Mouse (Mus musculus) CH12F3 (cell line): ENCODE results near the gene Sh2d3c.

Experiments
- in situ Hi-C: fragments of 300-500 bp; cut with MboI; formaldehyde crosslinking; loops from 2 replicates; pipeline ENCODE4 v1.14.3; 2020; ENCODE audit warnings: low sequenced_read_pairs

Gene Sh2d3c

DNA sequence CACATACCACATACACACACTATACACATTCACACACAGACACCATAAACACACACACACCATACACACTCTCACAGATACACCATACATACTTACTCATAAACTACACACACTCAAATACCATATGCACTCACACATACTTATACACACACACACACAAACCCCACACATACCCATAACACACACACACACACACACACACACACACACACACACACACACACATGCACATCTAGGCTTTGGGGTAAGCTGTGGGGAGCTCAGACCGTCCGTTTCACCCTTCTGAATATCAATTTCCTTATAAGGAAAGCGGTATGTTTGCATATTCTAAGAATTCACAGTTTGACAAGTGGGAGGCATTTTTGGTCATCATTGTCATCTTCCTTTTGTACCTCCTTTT, 1.7 kb downstream of the Sh2d3c start:
- in situ Hi-C loops, result no loop called here

DNA sequence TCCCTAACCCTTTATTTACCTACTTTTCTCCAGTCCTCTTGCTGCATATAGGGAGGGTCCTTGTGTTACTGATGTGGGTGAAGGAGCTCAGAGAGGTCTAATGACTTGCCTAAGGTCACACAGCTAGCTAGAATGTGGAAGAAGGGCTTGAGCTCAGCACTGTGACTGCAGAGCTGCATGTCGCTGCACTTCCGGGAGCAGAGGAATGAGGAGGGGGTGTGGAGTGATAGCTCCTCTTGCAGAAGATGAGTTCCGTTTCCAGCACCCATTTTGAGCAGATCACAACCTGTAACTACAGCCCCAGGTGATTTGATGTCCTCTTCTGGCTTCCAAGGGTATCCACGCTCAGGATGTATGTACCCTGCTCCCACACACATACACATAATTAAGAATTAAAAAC, 3.3 kb downstream of the Sh2d3c start:
- in situ Hi-C loops, result no loop called here

DNA sequence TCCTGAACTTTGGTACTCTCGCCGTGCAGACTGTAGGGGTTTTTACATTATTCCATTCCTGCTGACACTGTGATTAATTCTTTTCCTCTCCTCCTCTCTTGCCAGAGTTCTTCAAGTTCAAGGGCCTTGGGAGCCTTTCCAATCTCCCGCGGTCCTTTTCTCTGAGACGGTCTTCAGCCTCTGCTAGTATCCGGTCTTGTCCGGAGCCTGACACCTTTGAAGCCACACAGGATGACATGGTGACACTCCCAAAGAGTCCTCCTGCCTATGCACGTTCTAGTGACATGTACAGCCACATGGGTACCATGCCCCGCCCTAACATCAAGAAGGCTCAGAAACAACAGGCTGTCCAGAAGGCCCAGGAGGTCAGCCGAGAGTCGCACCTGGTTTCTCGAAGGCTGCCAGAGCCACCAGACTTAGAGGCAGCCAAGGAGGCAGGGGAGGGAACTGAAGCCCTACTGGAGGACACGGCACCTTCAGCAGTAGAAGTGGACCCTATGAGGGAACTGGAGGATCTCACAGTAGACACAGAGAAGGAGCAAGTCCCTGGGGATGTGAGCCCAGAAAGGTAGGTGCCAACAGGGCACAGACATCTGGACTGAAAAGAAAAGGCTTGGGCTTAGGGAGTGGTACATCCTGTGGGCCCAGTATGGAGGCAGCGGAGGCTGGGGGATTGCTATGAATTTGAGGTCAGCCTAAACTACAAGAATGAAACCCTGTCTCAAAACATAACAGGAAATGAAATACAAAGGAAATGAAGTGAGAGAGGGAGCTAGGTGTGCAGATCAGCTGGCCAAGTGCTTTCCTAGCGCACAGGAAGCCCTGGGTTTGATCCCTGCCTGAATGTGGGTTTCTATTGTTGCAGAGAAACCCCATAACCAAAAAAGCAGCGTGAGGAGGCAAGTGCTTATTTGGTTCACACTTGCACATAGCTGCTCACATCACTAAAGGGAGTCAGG, 4.3 kb downstream of the Sh2d3c start:
- in situ Hi-C loops, result no loop called here

DNA sequence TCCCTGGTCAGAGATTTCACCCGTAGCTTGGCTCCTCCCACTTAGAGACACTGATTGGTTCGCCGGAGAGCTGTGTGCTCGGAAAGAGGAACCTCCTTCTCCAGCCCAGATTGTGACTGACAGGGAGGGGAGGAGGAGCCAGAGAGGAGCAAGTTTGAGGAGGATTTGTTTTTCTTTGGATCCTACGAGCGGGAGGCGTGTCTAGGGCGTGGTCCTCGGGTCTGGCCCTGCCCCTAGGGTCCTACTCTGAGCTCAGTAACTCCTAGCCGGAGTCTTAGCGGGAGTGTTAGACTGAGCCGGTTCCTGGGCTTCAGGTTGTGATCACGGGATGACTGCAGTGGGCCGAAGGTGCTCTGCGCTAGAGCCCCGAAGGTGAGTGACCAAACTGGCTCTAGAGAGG, 6.6 kb downstream of the Sh2d3c start:
- in situ Hi-C loops, result no loop called here

DNA sequence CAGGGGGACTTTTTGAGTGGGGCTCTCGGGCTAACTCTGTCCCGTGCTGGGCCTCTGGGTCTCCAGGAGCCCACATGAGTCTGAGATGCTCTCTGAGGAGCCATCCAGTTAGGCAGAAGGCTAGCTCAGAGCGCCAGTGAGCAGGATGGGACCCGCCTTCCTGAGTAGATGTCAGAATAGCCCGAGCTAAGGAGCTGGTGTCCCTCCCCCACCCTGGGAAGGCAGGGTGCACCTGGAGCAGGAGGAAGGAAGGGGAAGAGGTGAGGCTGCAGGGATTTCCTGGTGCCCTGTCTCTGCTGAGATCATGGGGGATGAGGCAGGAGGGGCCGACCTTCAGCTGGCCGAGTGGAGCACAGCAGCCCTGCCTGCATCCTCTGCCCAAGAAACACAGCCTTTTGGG, 7.6 kb downstream of the Sh2d3c start:
- in situ Hi-C loops, result no loop called here

DNA sequence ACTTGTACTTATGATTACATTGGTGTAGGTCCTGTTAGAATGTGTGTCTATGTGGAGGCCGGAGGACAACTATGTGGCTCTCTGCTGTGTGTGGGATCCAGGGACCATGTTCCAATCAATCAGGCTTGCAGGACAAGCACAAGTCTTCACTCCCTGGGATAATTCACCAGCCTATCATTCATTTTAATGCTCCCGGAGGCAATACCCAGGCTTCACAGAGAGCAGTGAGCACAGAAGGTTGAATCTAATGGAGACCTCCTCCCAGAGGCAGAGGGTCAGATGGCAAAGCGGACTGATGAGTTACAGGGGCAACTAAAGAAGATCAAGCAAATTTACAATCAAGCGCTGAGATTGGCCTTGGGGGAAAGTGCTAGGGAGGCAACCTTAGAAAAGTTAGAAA, 8.7 kb downstream of the Sh2d3c start:
- in situ Hi-C loops, result no loop called here

DNA sequence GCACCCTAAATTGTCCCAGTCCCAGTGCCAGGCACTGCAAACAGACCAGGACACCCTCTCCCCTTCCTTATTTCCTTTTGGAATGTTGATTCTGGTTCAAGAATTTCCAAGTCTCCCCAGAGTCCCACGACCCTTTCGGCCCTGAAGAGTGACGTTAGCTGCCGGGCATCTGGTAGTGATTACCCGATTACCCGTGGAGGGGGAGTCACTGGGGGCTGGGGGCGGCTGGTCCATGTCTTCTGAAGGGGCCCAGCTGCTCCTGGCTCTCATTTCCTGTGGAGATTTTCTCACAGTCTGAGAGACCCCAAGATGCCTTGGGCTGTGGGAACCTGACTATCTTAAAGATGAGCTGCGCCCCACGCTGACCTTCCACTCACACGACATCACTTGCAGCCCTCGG, 10.0 kb downstream of the Sh2d3c start:
- in situ Hi-C loops, result no loop called here

DNA sequence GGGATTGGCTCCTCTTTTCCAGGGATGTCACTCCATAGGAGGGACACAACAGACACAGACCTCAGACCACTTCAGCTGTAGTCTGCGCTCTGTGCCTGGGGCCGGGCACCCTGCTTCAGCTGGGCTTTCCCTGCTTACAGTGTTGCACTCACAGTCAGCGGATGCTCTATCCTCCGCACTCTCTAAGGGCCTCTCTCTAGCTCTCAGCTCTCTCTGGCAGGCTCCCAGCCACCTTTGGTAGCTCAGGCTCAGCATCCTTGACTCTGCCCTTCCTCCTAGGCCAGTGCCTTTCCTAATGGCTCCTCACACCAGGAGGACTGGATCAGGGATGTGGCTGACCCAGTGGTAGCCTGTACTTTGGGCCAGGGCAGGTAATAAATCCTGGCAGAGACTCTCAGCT, 11.1 kb downstream of the Sh2d3c start:
- in situ Hi-C loops, result no loop called here

DNA sequence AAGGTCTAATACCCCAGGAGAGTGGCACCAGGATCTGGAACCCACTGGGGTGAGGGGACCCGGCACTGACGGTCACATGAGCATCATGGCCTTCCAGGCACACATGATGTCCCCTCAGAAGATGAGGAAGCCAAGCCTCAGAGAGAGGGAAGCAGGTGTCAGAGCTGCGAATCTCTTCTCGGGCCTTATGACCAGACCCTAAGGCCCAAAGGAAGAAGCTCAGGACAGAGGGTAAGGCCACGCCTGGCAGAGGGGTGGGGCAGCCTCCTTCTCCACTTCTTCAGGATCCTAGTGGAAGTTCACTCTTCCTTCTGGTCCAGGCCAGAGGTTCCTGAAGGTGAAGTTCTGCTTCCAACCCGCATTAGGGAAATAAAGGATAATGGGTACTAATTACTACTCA, 11.8 kb downstream of the Sh2d3c start:
- in situ Hi-C loops, result no loop called here

DNA sequence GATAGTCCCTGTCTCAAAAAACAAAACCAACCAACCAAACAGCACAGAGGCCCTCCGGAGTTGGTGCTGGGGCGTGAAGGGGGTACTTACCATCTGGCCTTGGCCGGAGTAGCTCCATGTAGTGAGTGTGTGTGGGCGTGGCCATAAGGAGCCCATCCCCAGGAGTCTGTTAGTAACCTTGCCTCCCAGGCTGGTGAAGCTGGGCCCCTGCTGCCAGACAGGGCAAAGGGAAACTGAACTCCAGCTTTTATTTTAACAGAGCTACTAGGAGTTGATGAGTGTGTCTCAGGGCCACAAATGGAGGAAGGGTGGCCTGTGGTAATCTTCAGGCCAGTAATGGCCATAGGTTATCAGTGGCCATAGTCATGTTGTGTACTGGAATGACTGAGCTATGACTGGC, 13.6 kb downstream of the Sh2d3c start:
- in situ Hi-C loops, result no loop called here

DNA sequence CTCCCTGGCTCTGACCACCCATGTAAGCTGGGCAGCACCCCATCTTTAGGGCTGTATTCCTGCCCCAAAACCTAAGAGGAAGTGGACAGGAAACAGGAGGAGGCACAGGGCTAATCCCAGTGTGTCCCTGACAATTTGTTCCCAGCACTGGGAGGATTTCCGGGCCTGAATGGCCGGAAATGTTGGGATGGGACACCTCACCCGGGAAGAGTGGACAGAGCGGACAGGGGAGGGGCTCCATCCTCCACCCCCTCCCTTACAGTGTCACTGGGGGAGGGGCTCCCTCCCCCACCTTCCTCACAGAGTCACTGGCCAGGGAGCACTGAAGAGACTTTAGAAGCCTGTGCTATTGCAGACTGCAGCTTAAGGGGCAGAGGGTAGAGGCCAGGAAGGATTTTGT, 14.1 kb downstream of the Sh2d3c start:
- in situ Hi-C loops, result no loop called here

DNA sequence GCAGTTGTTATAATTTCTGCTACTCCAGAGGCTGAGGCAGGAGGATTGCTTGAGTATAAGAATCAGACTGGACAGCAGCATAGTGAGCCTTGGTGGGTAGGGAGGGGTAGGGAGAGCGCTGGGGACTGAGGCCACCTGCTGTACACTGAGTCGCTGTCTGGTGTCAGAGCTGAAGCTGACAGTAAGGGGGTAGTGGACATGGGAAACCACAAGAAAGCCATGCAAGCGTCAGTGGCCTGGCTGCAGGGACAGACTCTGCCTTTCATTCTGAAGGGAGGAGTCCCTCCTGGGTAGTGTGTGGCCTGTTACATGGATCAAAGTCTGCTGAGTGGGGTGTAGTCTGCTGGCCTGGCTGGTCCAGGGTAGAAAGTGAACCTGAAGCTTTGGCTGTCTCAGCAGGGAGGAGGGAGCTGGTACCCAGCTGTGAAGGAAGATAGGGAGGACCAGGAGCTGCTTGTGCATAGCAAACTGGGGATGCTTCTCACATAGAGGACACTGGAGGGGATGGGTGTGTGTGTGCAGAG, 15.5 kb downstream of the Sh2d3c start:
- in situ Hi-C loops, result no loop called here

DNA sequence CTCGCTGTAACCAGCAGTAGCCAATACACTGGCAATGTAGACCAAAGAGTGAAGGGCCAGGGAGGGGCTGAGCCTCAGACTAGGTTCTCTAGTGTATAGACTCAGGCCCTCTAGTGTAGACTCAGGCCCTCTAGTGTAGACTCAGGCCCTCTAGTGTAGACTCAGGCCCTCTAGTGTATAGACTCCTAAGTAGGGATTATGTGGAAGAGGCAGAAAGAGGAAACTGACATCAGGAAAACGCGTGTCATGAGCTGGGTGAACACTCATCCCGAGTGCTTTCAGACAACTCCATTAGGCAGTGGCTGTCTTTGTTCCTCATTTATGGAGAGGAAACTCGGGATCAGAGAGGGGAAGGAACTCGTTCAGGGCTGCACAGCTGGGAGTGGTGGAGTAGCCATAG, 16.2 kb downstream of the Sh2d3c start:
- in situ Hi-C loops, result no loop called here

DNA sequence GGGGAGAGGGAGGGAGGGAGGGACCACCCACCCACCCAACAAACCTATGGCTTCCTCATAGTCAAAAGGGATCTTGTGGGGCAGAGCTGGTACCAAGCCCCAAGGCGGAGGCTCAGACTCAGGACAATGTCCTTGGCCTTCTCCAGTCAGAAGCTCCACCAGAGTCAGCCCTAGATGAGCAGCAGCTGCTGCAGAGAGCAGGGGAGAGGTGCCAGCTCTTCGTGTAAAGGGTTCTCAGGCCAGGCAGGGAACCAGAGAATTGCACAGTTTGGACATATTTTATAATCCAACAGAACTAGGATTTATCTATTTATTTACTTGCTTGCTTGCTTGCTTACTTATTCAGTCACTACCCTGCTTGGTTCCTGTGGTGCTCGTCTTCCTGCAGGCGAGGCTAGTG, 18.5 kb downstream of the Sh2d3c start:
- in situ Hi-C loops, result no loop called here

DNA sequence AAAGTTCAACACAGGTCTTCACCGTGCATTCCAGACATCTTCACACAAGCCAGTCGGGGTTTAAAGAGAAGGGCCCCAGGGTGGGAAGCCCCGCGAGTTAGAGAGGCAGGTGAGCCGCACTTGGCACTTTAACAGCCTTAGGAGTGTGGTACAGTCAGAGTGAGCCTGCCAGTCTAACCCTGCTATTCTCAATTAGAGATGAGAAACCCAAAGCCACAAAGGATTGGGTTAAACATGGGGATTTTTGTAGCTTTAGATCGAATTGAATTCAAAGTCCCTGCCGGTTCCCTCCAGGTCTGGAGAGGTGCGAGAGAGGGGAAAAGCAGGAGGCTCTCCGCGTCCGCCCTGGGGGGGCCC, 20.0 kb downstream of the Sh2d3c start, which contains the start of gene 6330409D20Rik:
Gene 6330409D20Rik, minus strand, starts transcription at position 101 of the 357 bp plus-strand sequence.
- in situ Hi-C loops, result no loop called here

DNA sequence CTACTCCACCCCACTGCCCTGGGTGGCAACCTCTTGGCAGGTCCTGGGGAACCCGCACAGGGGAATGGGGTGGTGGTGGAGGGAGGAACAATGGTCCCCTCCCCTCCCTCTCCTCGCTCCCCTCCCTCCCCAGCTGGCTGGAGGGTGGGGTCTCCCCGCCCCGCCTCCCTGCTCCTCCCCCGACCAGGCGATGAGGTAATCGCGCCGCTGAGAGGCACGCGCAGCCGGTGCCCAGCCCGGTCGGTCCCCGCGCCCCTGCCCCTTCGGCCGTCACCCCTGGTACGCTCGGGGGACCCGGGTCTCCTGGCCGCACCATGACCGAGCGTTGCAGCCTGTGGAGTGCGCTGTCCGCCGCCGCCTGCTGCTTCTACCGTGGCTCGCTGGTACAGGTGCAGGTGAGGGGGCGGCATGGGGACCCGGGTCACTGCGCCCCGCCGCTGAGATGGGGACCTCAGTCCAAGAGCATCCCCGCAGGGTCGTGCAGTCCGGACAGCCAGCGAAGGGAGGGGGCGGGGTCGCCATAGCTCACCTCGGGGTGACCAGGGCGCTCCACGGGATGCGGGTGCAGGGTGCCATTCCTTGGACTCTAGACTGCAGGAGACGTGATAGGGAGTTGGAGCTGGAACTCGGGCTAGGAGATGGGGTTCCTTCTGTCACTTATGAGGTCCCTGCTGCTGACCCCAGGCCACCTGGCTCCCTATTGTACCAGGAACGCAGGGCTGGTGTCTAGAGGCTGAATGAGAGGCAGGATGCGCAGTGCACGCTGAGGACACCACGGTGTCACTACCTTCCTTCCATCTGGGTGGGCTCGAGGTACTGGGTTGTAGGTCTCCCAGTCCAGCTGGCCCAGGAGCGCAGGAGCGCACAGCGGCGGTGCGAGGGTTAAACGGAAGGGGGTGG, 20.7 kb downstream of the Sh2d3c start:
- in situ Hi-C loops, result no loop called here

DNA sequence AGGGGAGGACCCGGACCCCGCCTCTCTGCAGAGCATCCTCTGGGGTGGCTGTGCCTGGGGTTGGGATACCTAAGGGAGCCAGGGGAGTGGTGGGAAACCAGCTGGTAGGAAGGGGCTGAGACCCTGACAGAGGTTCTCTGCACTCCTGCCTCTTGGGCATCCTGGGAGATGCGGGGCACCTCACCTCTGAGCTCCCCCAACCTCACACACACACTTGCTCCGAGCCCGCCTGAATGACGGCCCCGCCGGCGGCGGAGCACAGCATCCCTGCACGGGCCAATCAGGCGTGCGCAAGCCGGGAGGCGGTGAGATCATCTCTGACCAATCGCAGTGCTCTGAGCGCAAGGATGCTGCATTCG, 21.3 kb downstream of the Sh2d3c start:
- in situ Hi-C loops, result no loop called here

DNA sequence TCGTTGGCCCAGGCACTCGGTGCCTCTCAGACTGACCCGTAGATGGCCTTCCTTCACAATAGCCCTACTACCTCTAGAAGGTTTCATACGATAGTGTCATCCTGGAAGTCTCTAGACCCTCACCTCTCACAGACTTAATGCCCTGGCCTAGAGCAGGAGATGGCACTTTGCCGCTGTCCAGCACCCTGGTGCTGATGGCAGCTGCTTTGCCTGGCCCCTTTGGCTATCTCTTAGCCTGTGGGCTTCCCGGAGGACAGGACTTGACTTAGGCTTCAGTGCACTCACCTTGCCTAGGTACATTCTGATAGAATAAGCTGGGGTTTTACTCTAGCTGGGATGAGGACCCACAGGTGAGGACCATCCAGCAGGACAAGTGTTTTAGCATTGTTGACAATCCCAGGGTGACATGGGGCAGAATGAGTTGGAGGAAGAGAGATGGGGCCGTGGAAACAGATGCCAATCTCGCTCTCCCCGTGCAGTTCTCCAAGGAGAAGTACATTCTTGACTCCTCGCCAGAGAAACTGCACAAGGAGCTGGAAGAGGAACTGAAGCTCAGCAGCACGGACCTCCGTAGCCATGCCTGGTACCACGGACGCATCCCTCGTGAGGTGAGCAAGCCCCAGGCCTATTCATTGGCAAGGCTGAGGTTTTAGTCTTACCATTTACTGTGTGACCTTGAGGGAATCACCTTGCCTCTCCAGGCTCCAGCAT, 23.6 kb downstream of the Sh2d3c start:
- in situ Hi-C loops, result no loop called here

DNA sequence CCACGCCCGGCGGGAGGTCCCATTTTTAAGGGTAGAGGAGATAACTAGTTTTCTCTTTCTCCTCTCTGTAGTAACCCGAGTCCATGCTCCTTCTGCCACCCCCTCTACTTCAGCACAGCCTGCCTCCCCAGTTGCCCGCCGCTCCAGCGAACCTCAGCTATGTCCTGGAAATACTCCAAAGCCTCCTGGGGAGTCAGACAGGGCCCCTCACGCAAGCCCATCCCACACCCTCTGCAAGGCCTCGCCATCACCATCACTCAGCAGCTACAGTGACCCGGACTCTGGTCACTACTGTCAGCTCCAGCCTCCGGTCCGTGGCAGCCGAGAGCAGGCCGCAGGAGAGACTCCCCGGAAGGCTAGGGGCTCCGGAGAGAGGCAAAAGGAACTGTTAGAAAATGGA, 28.2 kb downstream of the Sh2d3c start:
- in situ Hi-C loops, result loop anchor here (5.0 kb wide), 1 partner anchor 37 kb away; the partner anchor contains the start of gene Cdk9

DNA sequence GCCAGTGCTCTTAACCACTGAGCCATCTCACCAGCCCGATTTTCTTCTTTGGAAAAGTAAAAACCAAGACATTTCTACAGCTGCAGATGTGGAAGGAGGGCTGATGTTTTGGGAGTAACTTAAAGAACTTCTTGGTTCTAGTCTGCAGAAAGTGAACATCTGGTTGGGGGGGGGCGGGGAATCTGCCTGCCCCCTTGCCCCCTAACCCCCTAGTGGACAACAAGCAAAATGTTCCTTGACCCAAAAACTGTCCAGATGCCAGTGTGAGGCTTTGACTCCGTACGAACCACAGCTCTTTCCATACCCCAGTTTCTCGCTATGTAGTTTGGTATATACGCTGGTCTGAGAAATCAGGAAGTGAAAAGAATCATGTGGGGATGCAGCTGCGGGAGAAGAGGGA, 29.3 kb downstream of the Sh2d3c start:
- in situ Hi-C loops, result no loop called here
